Mouse (Mus musculus) bone marrow macrophage, adult 2 months (primary cell): Measurements from ENCODE around the gene Tesk2.

ENCODE experiments used
- CTCF ChIP-seq: IDR thresholded peaks from 2 replicates; pipeline ENCODE4 v1.5.1; 2012; ENCODE audit warnings: low read depth, mild to moderate bottlenecking, low read length, moderate library complexity
- POLR2A ChIP-seq: IDR thresholded peaks from 2 replicates; pipeline ENCODE4 v1.6.1; 2012; ENCODE audit warnings: mild to moderate bottlenecking, low read depth, low read length, borderline replicate concordance

- TF ChIP-seq POLR2A (no peak), CTCF (no peak)
Measured at GRCm38 (mm10) chr4:116712536-116712935, 8.2 kb upstream of the Tesk2 start.
